ENCODE assay signal across 26 mouse cellular contexts in genomic region chr1:165229577-165229976, GRCm38 (mm10). TPM values are rescaled to one million over a fixed set of nuclear protein-coding genes. Genes with fewer than 3 reads are reported as not detected.
DNase-seq lines count a peak whose midpoint lies in the region; ATAC-seq and TF ChIP-seq lines count a peak whose summit lies in the region.
"Had no signal": no experiment of that assay in that cellular context is flagged by ENCODE, and none has a peak within 500 bp of the region (broad histone marks: within the 10 kb centered on the region; RNA-seq: fewer than 3 reads in every experiment).

No protein-coding gene starts in this region.

- peak overlapping the region; percentile 60 for H3K27ac ChIP-seq in kidney, adult 2 months (ENCODE audit: insufficient read depth, low read depth, low read length)
- H3K27ac ChIP-seq in kidney, embryonic 14.5 days (ENCODE audit: low read depth, low read length): no peak overlapping the region
- H3K27ac ChIP-seq in hindbrain, postnatal 0 days: no peak overlapping the region
- H3K27ac ChIP-seq: embryonic facial prominence, embryonic 13.5 days; forebrain, embryonic 13.5 days; gastrocnemius, adult 2 months; heart, embryonic 15.5 days; hindbrain, embryonic 14.5 days; limb, embryonic 13.5 days; stomach, embryonic 15.5 days had no signal

- ATAC-seq in kidney, embryonic 14.5 days (ENCODE audit: low FRiP score, low TSS enrichment): no peak
- ATAC-seq in hindbrain, postnatal 0 days: no peak
- ATAC-seq: activated CD4-positive, CD25-positive, alpha-beta regulatory T cell, adult 4 months; forebrain, embryonic 13.5 days had no signal

- no peaks in the 10 kb centered on the region for H3K9me3 ChIP-seq in kidney, embryonic 14.5 days (ENCODE audit: control insufficient read depth, low read length)
- H3K9me3 ChIP-seq in hindbrain, postnatal 0 days (ENCODE audit: low read length): no peaks in the 10 kb centered on the region
- H3K9me3 ChIP-seq: embryonic facial prominence, embryonic 13.5 days; forebrain, embryonic 13.5 days; heart, embryonic 15.5 days; limb, embryonic 13.5 days; stomach, embryonic 15.5 days had no signal

- TF ChIP-seq CTCF in kidney, adult 2 months (conservative IDR thresholded peaks at IDR 0.05; ENCODE audit: insufficient read depth, insufficient read length, low read depth, low read length): no peak
- TF ChIP-seq CTCF in hindbrain, postnatal 0 days (IDR thresholded peaks at IDR 0.05; ENCODE audit: low read depth): no peak

- DNase-seq in kidney, adult 2 months: peak; percentile 90
- peak; percentile 5 for DNase-seq in testis, postnatal 10 days (ENCODE audit: low spot score)
- no peak for DNase-seq in testis, postnatal 14 days (ENCODE audit: low spot score)
- peak; percentile 53 to 79 for DNase-seq in kidney, postnatal 36 days
- no peak for DNase-seq in hindbrain, postnatal 0 days (ENCODE audit: low spot score)
- no peak for DNase-seq in cerebellum, adult 11-12 months
- DNase-seq: adrenal gland, adult 8-10 months; B cell, adult 2 months; cerebellum, adult 2 months; cerebellum, postnatal 25 days; gastrocnemius, adult 2 months; heart, postnatal 4 days; lung, adult 2 months; lung, postnatal 14 days; right cerebral cortex, postnatal 4 days had no signal

- H3K9ac ChIP-seq in kidney, embryonic 14.5 days (ENCODE audit: low read depth, low read length): no peak overlapping the region
- no peak overlapping the region for H3K9ac ChIP-seq in hindbrain, postnatal 0 days (replicated peaks; ENCODE audit: low read length)
- H3K9ac ChIP-seq: embryonic facial prominence, embryonic 13.5 days; forebrain, embryonic 13.5 days; heart, embryonic 15.5 days; hindbrain, embryonic 14.5 days; limb, embryonic 13.5 days; stomach, embryonic 15.5 days had no signal

- peaks cover 25% of the 10 kb centered on the region for H3K4me1 ChIP-seq in kidney, adult 2 months (ENCODE audit: control insufficient read depth, insufficient read depth, low read length)
- H3K4me1 ChIP-seq in kidney, embryonic 14.5 days (ENCODE audit: control insufficient read depth, insufficient read depth, low read length): no peaks in the 10 kb centered on the region
- peaks cover 4% of the 10 kb centered on the region; the same call in 1 of the 2 replicates for H3K4me1 ChIP-seq in hindbrain, postnatal 0 days (ENCODE audit: insufficient read depth, low read length)

- no peaks in the 10 kb centered on the region for H3K27me3 ChIP-seq in kidney, adult 2 months (replicated peaks; ENCODE audit: control insufficient read depth, insufficient read depth, low read length)
- H3K27me3 ChIP-seq in kidney, embryonic 14.5 days (ENCODE audit: control insufficient read depth, insufficient read depth, low read length): no peaks in the 10 kb centered on the region
- H3K27me3 ChIP-seq in hindbrain, postnatal 0 days (ENCODE audit: insufficient read depth, low read length): no peaks in the 10 kb centered on the region
- H3K27me3 ChIP-seq: CH12.LX; embryonic facial prominence, embryonic 13.5 days; forebrain, embryonic 13.5 days; heart, embryonic 15.5 days; limb, embryonic 13.5 days; stomach, embryonic 15.5 days had no signal

- H3K36me3 ChIP-seq in kidney, adult 2 months (ENCODE audit: control insufficient read depth, insufficient read depth, low read length): no peaks in the 10 kb centered on the region
- H3K36me3 ChIP-seq in kidney, embryonic 14.5 days (ENCODE audit: control insufficient read depth, insufficient read depth, low read length): peaks cover 20% of the 10 kb centered on the region
- no peaks in the 10 kb centered on the region for H3K36me3 ChIP-seq in hindbrain, postnatal 0 days (ENCODE audit: insufficient read depth, low read length)

- no peak for TF ChIP-seq POLR2A in kidney, adult 2 months (IDR thresholded peaks at IDR 0.05; ENCODE audit: low read depth, low read length)

- H3K4me2 ChIP-seq in kidney, embryonic 14.5 days (replicated peaks; ENCODE audit: low read depth, low read length): no peak overlapping the region
- H3K4me2 ChIP-seq in hindbrain, postnatal 0 days (ENCODE audit: low read depth, low read length): no peak overlapping the region
- H3K4me2 ChIP-seq: embryonic facial prominence, embryonic 13.5 days; forebrain, embryonic 13.5 days; heart, embryonic 15.5 days; hindbrain, embryonic 14.5 days; limb, embryonic 13.5 days; midbrain, embryonic 11.5 days; stomach, embryonic 15.5 days had no signal

- WGBS in kidney, adult 2 months: 61% methylated on average over 9 of the region's 9 CpGs
- 94% methylated on average over 9 of the region's 9 CpGs for WGBS in kidney, embryonic 14.5 days
- WGBS in hindbrain, postnatal 0 days: 95% methylated on average over 9 of the region's 9 CpGs

- no peak overlapping the region for H3K4me3 ChIP-seq in kidney, adult 2 months (ENCODE audit: insufficient read depth, low read depth, low read length)
- no peak overlapping the region for H3K4me3 ChIP-seq in kidney, embryonic 14.5 days (ENCODE audit: low read length)
- no peak overlapping the region for H3K4me3 ChIP-seq in hindbrain, postnatal 0 days (ENCODE audit: low read length)
- H3K4me3 ChIP-seq: embryonic facial prominence, embryonic 13.5 days; erythroblast, embryonic 14.5 days; forebrain, embryonic 13.5 days; gastrocnemius, adult 2 months; heart, embryonic 15.5 days; limb, embryonic 13.5 days; stomach, embryonic 15.5 days had no signal

RNA-seq across cellular contexts. Expression of gene Tiprl, which starts 7.2 kb away (rescaled TPM):
- polyA plus RNA-seq in kidney, adult 2 months (2012; rRNA removed): 21.0 and 23.2 TPM in 2 replicates
- 94.5 and 103 TPM in 2 replicates for polyA plus RNA-seq in kidney, embryonic 14.5 days (2014; fragmentation: Nextera tagmentation; extraction: Ambion mirVana)
- total RNA-seq in hindbrain, postnatal 0 days (2014; rRNA removed): 37.1 and 37.9 TPM in 2 replicates
- 124 and 129 TPM in 2 replicates for polyA plus RNA-seq in hindbrain, postnatal 0 days (2015; fragmentation: Nextera tagmentation; extraction: Ambion mirVana)

RNA-seq across cellular contexts. Expression of gene Sft2d2, which starts 35.3 kb away (rescaled TPM):
- 52.7 and 57.7 TPM in 2 replicates for polyA plus RNA-seq in kidney, adult 2 months (2012; rRNA removed)
- 13.9 and 28.7 TPM in 2 replicates for polyA plus RNA-seq in kidney, embryonic 14.5 days (2014; fragmentation: Nextera tagmentation; extraction: Ambion mirVana)
- total RNA-seq in hindbrain, postnatal 0 days (2014; rRNA removed): 11.0 and 17.0 TPM in 2 replicates
- polyA plus RNA-seq in hindbrain, postnatal 0 days (2015; fragmentation: Nextera tagmentation; extraction: Ambion mirVana): 5.6 and 6.5 TPM in 2 replicates

Comparison
In these comparisons a context has a peak if more than half of its experiments do, and no peak if none do; other contexts are left out.
1. DNase-seq: peak in kidney, adult 2 months (single experiment), testis, postnatal 10 days (single experiment) and kidney, postnatal 36 days (2 of 2); none in testis, postnatal 14 days (single experiment), hindbrain, postnatal 0 days (single experiment) and cerebellum, adult 11-12 months (single experiment).